ENCODE assay signal across 9 mouse cellular contexts in the genomic region with DNA sequence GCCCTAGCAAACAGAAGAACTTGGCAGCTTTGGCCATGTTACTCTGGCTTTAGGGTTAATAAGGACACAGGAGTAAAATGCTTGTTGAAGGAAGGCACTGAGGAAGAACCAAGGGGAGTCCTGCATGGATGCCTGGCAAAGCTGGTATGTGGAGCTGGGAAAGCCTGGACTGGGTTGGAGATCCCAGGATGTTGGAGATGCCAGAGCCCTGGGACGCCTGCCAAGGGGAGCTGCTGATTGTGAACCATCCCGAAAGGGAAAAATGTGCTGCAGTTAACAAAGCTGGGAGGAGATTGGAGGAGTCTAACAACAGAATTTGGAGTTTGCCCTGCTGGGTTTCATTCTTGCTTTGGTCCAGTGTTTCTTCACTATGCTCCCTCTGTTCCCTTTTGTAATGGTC.
DNase-seq lines count a peak whose midpoint lies in the region; ATAC-seq and TF ChIP-seq lines count a peak whose summit lies in the region.
"Had no signal": no experiment of that assay in that cellular context is flagged by ENCODE, and none has a peak within 500 bp of the region (broad histone marks: within the 10 kb centered on the region; RNA-seq: fewer than 3 reads in every experiment).

No protein-coding gene starts in this region.

- H3K4me1 ChIP-seq in forebrain, postnatal 0 days (ENCODE audit: insufficient read depth), result no peaks in the 10 kb centered on the region
- H3K4me1 ChIP-seq in forebrain, embryonic 15.5 days, result no peaks in the 10 kb centered on the region
- H3K4me1 ChIP-seq in kidney, postnatal 0 days (replicated peaks; ENCODE audit: insufficient read depth, low read length), result no peaks in the 10 kb centered on the region
- 0 out of 2 replicates have a peak, but pooled peaks cover 3% of the 10 kb centered on the region for H3K4me1 ChIP-seq in forebrain, embryonic 12.5 days

- H3K27ac ChIP-seq in forebrain, postnatal 0 days (ENCODE audit: low read depth, low read length), result no peak overlapping the region
- H3K27ac ChIP-seq in forebrain, embryonic 15.5 days (replicated peaks), result no peak overlapping the region
- no peak overlapping the region for H3K27ac ChIP-seq in gastrocnemius, adult 2 months
- H3K27ac ChIP-seq in kidney, postnatal 0 days, result no peak overlapping the region
- no peak overlapping the region for H3K27ac ChIP-seq in forebrain, embryonic 12.5 days
- H3K27ac ChIP-seq: midbrain, embryonic 12.5 days had no signal

- ATAC-seq in forebrain, postnatal 0 days, result no peak
- no peak for ATAC-seq in forebrain, embryonic 15.5 days (replicated peaks)
- no peak for ATAC-seq in kidney, postnatal 0 days (replicated peaks; ENCODE audit: low FRiP score, low read depth)
- no peak for ATAC-seq in forebrain, embryonic 12.5 days (ENCODE audit: low FRiP score)

- H3K9me3 ChIP-seq in forebrain, postnatal 0 days (ENCODE audit: low read length), result no peaks in the 10 kb centered on the region
- H3K9me3 ChIP-seq in forebrain, embryonic 15.5 days, result no peaks in the 10 kb centered on the region
- H3K9me3 ChIP-seq in kidney, postnatal 0 days (replicated peaks; ENCODE audit: low read length), result no peaks in the 10 kb centered on the region
- H3K9me3 ChIP-seq in forebrain, embryonic 12.5 days, result no peaks in the 10 kb centered on the region
- H3K9me3 ChIP-seq: midbrain, embryonic 12.5 days had no signal

- no peak overlapping the region for H3K4me2 ChIP-seq in forebrain, postnatal 0 days (ENCODE audit: low read depth)
- H3K4me2 ChIP-seq in forebrain, embryonic 15.5 days (replicated peaks), result no peak overlapping the region
- no peak overlapping the region for H3K4me2 ChIP-seq in kidney, postnatal 0 days (ENCODE audit: low read length)
- H3K4me2 ChIP-seq in forebrain, embryonic 12.5 days, result no peak overlapping the region
- H3K4me2 ChIP-seq: midbrain, embryonic 12.5 days had no signal

- no peak overlapping the region for H3K4me3 ChIP-seq in forebrain, postnatal 0 days (ENCODE audit: low read depth, low read length)
- H3K4me3 ChIP-seq in forebrain, embryonic 15.5 days, result no peak overlapping the region
- no peak overlapping the region for H3K4me3 ChIP-seq in gastrocnemius, adult 2 months
- no peak overlapping the region for H3K4me3 ChIP-seq in kidney, postnatal 0 days (replicated peaks; ENCODE audit: low read depth, low read length)
- no peak overlapping the region for H3K4me3 ChIP-seq in forebrain, embryonic 12.5 days (replicated peaks)
- H3K4me3 ChIP-seq: midbrain, embryonic 12.5 days had no signal

- 52% methylated on average over 2 of the region's 2 CpGs for WGBS in forebrain, postnatal 0 days
- 62% methylated on average over 2 of the region's 2 CpGs for WGBS in forebrain, embryonic 15.5 days
- 64% methylated on average over 2 of the region's 2 CpGs for WGBS in kidney, postnatal 0 days
- 84% methylated on average over 2 of the region's 2 CpGs for WGBS in forebrain, embryonic 12.5 days

- no peaks in the 10 kb centered on the region for H3K36me3 ChIP-seq in forebrain, postnatal 0 days (ENCODE audit: insufficient read depth)
- H3K36me3 ChIP-seq in forebrain, embryonic 15.5 days, result no peaks in the 10 kb centered on the region
- 0 out of 2 replicates have a peak, but pooled peaks cover 6% of the 10 kb centered on the region for H3K36me3 ChIP-seq in kidney, postnatal 0 days (ENCODE audit: insufficient read depth, low read length)
- no peaks in the 10 kb centered on the region for H3K36me3 ChIP-seq in forebrain, embryonic 12.5 days (replicated peaks)
- H3K36me3 ChIP-seq: midbrain, embryonic 12.5 days had no signal

- H3K9ac ChIP-seq in forebrain, postnatal 0 days, result no peak overlapping the region
- H3K9ac ChIP-seq in forebrain, embryonic 15.5 days (replicated peaks), result no peak overlapping the region
- H3K9ac ChIP-seq in kidney, postnatal 0 days (ENCODE audit: low read depth, low read length), result no peak overlapping the region
- no peak overlapping the region for H3K9ac ChIP-seq in forebrain, embryonic 12.5 days
- H3K9ac ChIP-seq: midbrain, embryonic 12.5 days had no signal

- intact Hi-C loops in gastrocnemius, adult 2 months (cut with DNase I), result no loop called here

- H3K27me3 ChIP-seq in forebrain, postnatal 0 days (ENCODE audit: insufficient read depth, low read length), result no peaks in the 10 kb centered on the region
- H3K27me3 ChIP-seq in forebrain, embryonic 15.5 days, result no peaks in the 10 kb centered on the region
- no peaks in the 10 kb centered on the region for H3K27me3 ChIP-seq in kidney, postnatal 0 days (ENCODE audit: insufficient read depth, low read length)
- no peaks in the 10 kb centered on the region for H3K27me3 ChIP-seq in forebrain, embryonic 12.5 days

- peak; percentile 39 for DNase-seq in forebrain, postnatal 0 days
- peak; percentile 56 to 82 for DNase-seq in adrenal gland, adult (ENCODE audit: inconsistent age in 2 of 2, low spot score in 1 of 2)
- peak; percentile 71 for DNase-seq in gastrocnemius, adult 2 months
- peak; percentile 9 for DNase-seq in kidney, postnatal 0 days (ENCODE audit: low spot score)
- peak; percentile 5 for DNase-seq in retina, postnatal 7 days (ENCODE audit: low read depth, low spot score)
- DNase-seq in thymus, postnatal 10 days (ENCODE audit: low spot score in 2 of 2), result no peak

- TF ChIP-seq CTCF in forebrain, postnatal 0 days (IDR thresholded peaks at IDR 0.05; ENCODE audit: low read depth), result no peak
- TF ChIP-seq CTCF in gastrocnemius, adult 2 months (IDR thresholded peaks at IDR 0.05), result no peak
- no peak for TF ChIP-seq CTCF in kidney, postnatal 0 days (IDR thresholded peaks at IDR 0.05; ENCODE audit: low read depth)

Comparison
In these comparisons a context has a peak if more than half of its experiments do, and no peak if none do; other contexts are left out.
1. DNase-seq: peak in forebrain, postnatal 0 days (single experiment), adrenal gland, adult (2 of 2), gastrocnemius, adult 2 months (single experiment), kidney, postnatal 0 days (single experiment) and retina, postnatal 7 days (single experiment); none in thymus, postnatal 10 days (0 of 2).